Mouse (Mus musculus): ENCODE data around the gene 4933415A04Rik.

- TF ChIP-seq POLR2AphosphoS2 (IDR thresholded peaks at IDR 0.05; ENCODE audit: insufficient read length, low read depth), result no peak
- TF ChIP-seq E2F4 (IDR thresholded peaks at IDR 0.05; ENCODE audit: insufficient read depth), result no peak
- TF ChIP-seq CEBPB (IDR thresholded peaks at IDR 0.05; ENCODE audit: insufficient read depth, poor library complexity, severe bottlenecking), result no peak
- TF ChIP-seq MYOD1 (IDR thresholded peaks at IDR 0.05; ENCODE audit: control insufficient read depth in 1 of 3, insufficient read length in 2 of 3, low read depth in 2 of 3), result no peak
- no peak for TF ChIP-seq MAX (IDR thresholded peaks at IDR 0.05; ENCODE audit: low read depth)
- no peak for TF ChIP-seq TCF12 (IDR thresholded peaks at IDR 0.05; ENCODE audit: insufficient read depth, poor library complexity, severe bottlenecking)
- no peak for TF ChIP-seq POLR2A (IDR thresholded peaks at IDR 0.05; ENCODE audit: insufficient read length, low read depth)
- TF ChIP-seq TCF3 (IDR thresholded peaks at IDR 0.05; ENCODE audit: insufficient read length, low read depth), result no peak
These were observed 45.7 kb downstream of the 4933415A04Rik start for GRCm38 (mm10) chr11:43632566-43632965.
